Mouse (Mus musculus) hindbrain, embryonic 14.5 days (tissue): Measurements from ENCODE around the gene Ciita. TPM values are rescaled to one million over a fixed set of nuclear protein-coding genes. Genes with fewer than 3 reads are reported as not detected.

Experiments
- ATAC-seq: fragments of 200-750 bp; cut with Nextera tagmentation; 2 replicates; pipeline ENCODE4 v1.8.0; 2017; ENCODE audit warnings: moderate number of reproducible peaks, mild to moderate bottlenecking, moderate TSS enrichment, moderate library complexity; ENCODE audit not compliant: low FRiP score
- DNase-seq: peaks from one replicate; pipeline ENCODE4 v3.0.0-alpha.2; 2015; ENCODE audit warnings: low spot score
- H3K27ac ChIP-seq: fragments of 300-500 bp; sonication (generic); 2 replicates; pipeline ENCODE4 v1.5.1; 2014; ENCODE audit warnings: mild to moderate bottlenecking, moderate library complexity
- H3K27me3 ChIP-seq: fragments of 300-500 bp; sonication (generic); 2 replicates; pipeline ENCODE4 v1.6.1; 2014; ENCODE audit warnings: mild to moderate bottlenecking, low read length, mixed read lengths; ENCODE audit not compliant: control insufficient read depth, insufficient read depth
- H3K36me3 ChIP-seq: fragments of 300-500 bp; sonication (generic); replicated peaks from 2 replicates; pipeline ENCODE4 v1.6.1; 2014; ENCODE audit not compliant: control insufficient read depth, insufficient read depth
- H3K4me1 ChIP-seq: fragments of 300-500 bp; sonication (generic); replicated peaks from 2 replicates; pipeline ENCODE4 v1.6.1; 2014; ENCODE audit warnings: antibody characterized with exemption, low read length, mixed read lengths; ENCODE audit not compliant: control insufficient read depth, insufficient read depth
- H3K4me2 ChIP-seq: fragments of 300-500 bp; sonication (generic); replicated peaks from 2 replicates; pipeline ENCODE4 v1.6.1; 2014; ENCODE audit warnings: mild to moderate bottlenecking, moderate library complexity
- H3K4me3 ChIP-seq: fragments of 300-500 bp; sonication (generic); replicated peaks from 2 replicates; pipeline ENCODE4 v1.5.1; 2014; ENCODE audit warnings: mild to moderate bottlenecking, low read length
- H3K9ac ChIP-seq: fragments of 300-500 bp; sonication (generic); 2 replicates; pipeline ENCODE4 v1.6.1; 2014
- H3K9me3 ChIP-seq: fragments of 300-500 bp; sonication (generic); 2 replicates; pipeline ENCODE4 v1.6.1; 2016; ENCODE audit warnings: low read length; ENCODE audit not compliant: control insufficient read depth
- WGBS: fragments of 180-500 bp; shearing (Covaris S2); extraction: QIAGEN DNeasy Blood & Tissue Kit; methylation state at CpG from one replicate; pipeline ENCODE4 v1.1.7; 2014; 5-methylcytosine and 5-hydroxymethylcytosine counted together
- polyA plus RNA-seq: library from polyadenylated mRNA; unstranded; fragments of >200 nt; fragmentation: Nextera tagmentation; extraction: Ambion mirVana; gene quantifications from 2 replicates; pipeline ENCODE4 v1.2.1, GENCODE M21; 2014

Ciita gene
- polyA plus RNA-seq, 1 experiment from 2014 or later = 0.62 TPM

- Histone ChIP-seq H3K4me1 (peaks cover 13% of the 10 kb centered on the region), H3K9ac (no peak overlapping the region), H3K27ac (no peak overlapping the region), H3K4me2 (no peak overlapping the region), H3K4me3 (no peak overlapping the region), H3K27me3 (no peaks in the 10 kb centered on the region), H3K36me3 (no peaks in the 10 kb centered on the region), H3K9me3 (no peaks in the 10 kb centered on the region)
- 59% methylated on average over 3 of the region's 3 CpGs for WGBS
- DNase-seq (no peak), ATAC-seq (no peak)
Measured at GRCm38 (mm10) chr16:10548938-10549337, 69.1 kb downstream of the Ciita start.

- Histone ChIP-seq H3K4me3 (no peak overlapping the region), H3K36me3 (no peaks in the 10 kb centered on the region), H3K4me2 (no peak overlapping the region), H3K27ac (no peak overlapping the region), H3K9me3 (no peaks in the 10 kb centered on the region), H3K4me1 (peaks cover 13% of the 10 kb centered on the region), H3K27me3 (no peaks in the 10 kb centered on the region), H3K9ac (no peak overlapping the region)
- no peak for DNase-seq
- ATAC-seq = no peak
- WGBS = 91% methylated on average over 2 of the region's 2 CpGs
Measured at GRCm38 (mm10) chr16:10549600-10549999, 69.7 kb downstream of the Ciita start.

- no peak overlapping the region for H3K4me3 ChIP-seq
- DNase-seq = no peak
- ATAC-seq = no peak
- H3K27me3 ChIP-seq = no peaks in the 10 kb centered on the region
- H3K36me3 ChIP-seq = no peaks in the 10 kb centered on the region
- H3K4me1 ChIP-seq = peaks cover 4% of the 10 kb centered on the region
- no peaks in the 10 kb centered on the region for H3K9me3 ChIP-seq
- H3K4me2 ChIP-seq = no peak overlapping the region
- no peak overlapping the region for H3K27ac ChIP-seq
- H3K9ac ChIP-seq = no peak overlapping the region
- 85% methylated on average over 4 of the region's 4 CpGs for WGBS
Measured at GRCm38 (mm10) chr16:10551592-10551991, 71.7 kb downstream of the Ciita start.

GRCm38 (mm10) chr16:10553858-10554257, 74.0 kb downstream of the Ciita start:
- 96% methylated on average over 2 of the region's 2 CpGs for WGBS
- no peaks in the 10 kb centered on the region; the same call in 1 of the 2 replicates for H3K4me1 ChIP-seq
- no peaks in the 10 kb centered on the region for H3K27me3 ChIP-seq
- H3K36me3 ChIP-seq = no peaks in the 10 kb centered on the region
- H3K4me2 ChIP-seq = no peak overlapping the region
- H3K9me3 ChIP-seq = no peaks in the 10 kb centered on the region
- no peak for ATAC-seq
- H3K4me3 ChIP-seq = no peak overlapping the region
- no peak overlapping the region for H3K9ac ChIP-seq
- no peak for DNase-seq
- no peak overlapping the region for H3K27ac ChIP-seq

DNA sequence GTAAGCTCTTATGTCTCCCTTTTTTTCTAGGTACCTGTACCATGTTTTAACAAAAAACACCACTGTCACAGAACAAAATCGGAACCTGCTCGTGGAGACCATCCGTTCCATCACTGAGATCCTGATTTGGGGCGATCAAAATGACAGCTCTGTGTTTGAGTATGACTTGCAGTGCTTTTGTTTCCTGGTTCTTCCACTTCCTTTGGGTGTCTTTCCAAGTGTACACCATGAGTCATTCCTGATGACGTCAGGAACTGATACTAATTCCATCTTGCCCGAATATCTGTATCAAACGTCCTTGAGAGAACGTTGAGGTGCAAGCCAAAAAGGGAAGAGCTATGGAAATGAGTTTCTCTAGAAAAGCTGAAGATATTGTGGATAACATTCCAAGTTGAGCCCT, 80.1 kb downstream of the Ciita start:
- no peak overlapping the region for H3K9ac ChIP-seq
- H3K4me3 ChIP-seq = no peak overlapping the region
- DNase-seq (no peak), ATAC-seq (no peak)
- H3K27ac ChIP-seq = no peak overlapping the region
- 94% methylated on average over 8 of the region's 8 CpGs for WGBS
- no peaks in the 10 kb centered on the region for H3K27me3 ChIP-seq
- no peak overlapping the region for H3K4me2 ChIP-seq
- peaks cover 36% of the 10 kb centered on the region for H3K36me3 ChIP-seq
- no peaks in the 10 kb centered on the region for H3K9me3 ChIP-seq
- no peaks in the 10 kb centered on the region for H3K4me1 ChIP-seq

DNA sequence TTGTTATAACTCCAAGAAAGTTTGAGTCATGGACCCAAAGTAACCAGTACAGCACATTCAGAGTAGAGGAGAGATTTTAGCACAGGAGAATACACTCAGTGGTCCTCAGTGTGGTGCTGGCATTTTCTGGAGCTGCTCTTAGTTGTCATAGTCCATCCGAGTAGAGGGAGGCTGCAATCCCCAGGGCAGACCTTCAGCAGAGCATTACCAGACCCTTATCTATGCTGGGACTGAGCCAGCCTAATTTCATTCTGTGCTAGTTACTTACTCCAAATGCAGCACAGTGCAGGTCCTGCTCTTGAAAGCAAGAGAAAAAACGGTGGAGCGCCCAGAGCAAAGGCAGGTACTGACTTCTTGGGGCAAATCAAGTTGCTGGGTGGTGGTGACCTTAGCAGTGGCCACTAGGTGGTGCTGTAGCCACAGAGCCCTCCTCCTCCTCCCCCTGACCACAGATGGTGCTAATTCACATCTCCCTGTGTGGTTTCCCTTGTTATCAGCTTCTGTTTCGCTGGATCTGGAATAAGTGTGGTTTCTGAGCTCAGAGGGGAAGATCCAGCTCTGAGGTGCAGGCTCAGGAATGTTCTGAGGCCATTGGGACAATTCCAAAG, 85.5 kb downstream of the Ciita start:
- WGBS = 34% methylated on average over 4 of the region's 4 CpGs

GRCm38 (mm10) chr16:10567153-10567552, 87.3 kb downstream of the Ciita start:
- H3K9ac ChIP-seq = no peak overlapping the region
- peaks cover 70% of the 10 kb centered on the region for H3K36me3 ChIP-seq
- no peak for ATAC-seq
- H3K4me3 ChIP-seq = no peak overlapping the region
- 88% methylated on average over 4 of the region's 4 CpGs for WGBS
- H3K4me1 ChIP-seq = no peaks in the 10 kb centered on the region
- H3K27me3 ChIP-seq = no peaks in the 10 kb centered on the region
- H3K9me3 ChIP-seq = no peaks in the 10 kb centered on the region
- DNase-seq = no peak
- H3K27ac ChIP-seq = no peak overlapping the region
- H3K4me2 ChIP-seq = no peak overlapping the region

More for the DNA sequence above, 85.5 kb downstream of the Ciita start:
- peaks cover 69% of the 10 kb centered on the region for H3K36me3 ChIP-seq
- no peaks in the 10 kb centered on the region for H3K27me3 ChIP-seq
- no peak overlapping the region for H3K9ac ChIP-seq
- no peak overlapping the region for H3K27ac ChIP-seq
- no peak overlapping the region for H3K4me2 ChIP-seq
- DNase-seq (peak; percentile 75), ATAC-seq (0 out of 2 replicates have a peak, but pooled peaks have one; percentile 64)
- H3K4me1 ChIP-seq = no peaks in the 10 kb centered on the region
- no peaks in the 10 kb centered on the region for H3K9me3 ChIP-seq
- H3K4me3 ChIP-seq = no peak overlapping the region

- 87% methylated on average over 5 of the region's 5 CpGs for WGBS
- ATAC-seq = no peak
Measured at GRCm38 (mm10) chr16:10569809-10570395, 90.0 kb downstream of the Ciita start.

DNA sequence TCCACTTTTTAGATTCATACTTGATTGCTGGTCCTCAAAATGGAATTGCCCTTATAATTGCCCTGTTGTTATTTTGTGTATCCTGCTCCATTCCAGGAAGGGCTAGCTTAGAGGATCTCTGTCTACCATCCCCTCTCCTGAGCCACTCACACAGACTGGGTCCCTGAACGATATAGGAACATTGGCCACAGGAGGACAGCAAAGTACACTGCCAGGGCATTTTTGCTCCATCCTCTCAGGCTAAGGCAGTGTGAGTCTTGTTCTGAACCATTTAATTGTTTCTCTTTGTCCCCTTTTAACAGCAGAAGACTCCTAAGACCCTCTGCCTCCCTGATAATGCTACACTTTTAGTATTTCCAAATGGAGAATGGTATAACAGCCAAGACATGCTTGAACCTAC, 90.8 kb downstream of the Ciita start:
- ATAC-seq (no peak), DNase-seq (no peak)
- Histone ChIP-seq H3K9me3 (no peaks in the 10 kb centered on the region), H3K27ac (no peak overlapping the region), H3K36me3 (peaks cover 81% of the 10 kb centered on the region), H3K27me3 (no peaks in the 10 kb centered on the region), H3K4me2 (no peak overlapping the region), H3K4me3 (no peak overlapping the region), H3K4me1 (no peaks in the 10 kb centered on the region), H3K9ac (no peak overlapping the region)
- WGBS = 63% methylated on average over 1 of the region's 1 CpGs

More at GRCm38 (mm10) chr16:10569809-10570395, 90.0 kb downstream of the Ciita start:
- Histone ChIP-seq H3K27ac (no peak overlapping the region), H3K27me3 (no peaks in the 10 kb centered on the region), H3K9me3 (no peaks in the 10 kb centered on the region), H3K4me3 (no peak overlapping the region), H3K36me3 (peaks cover 76% of the 10 kb centered on the region), H3K9ac (no peak overlapping the region), H3K4me1 (no peaks in the 10 kb centered on the region), H3K4me2 (no peak overlapping the region)
- no peak for DNase-seq
